Mouse (Mus musculus): ENCODE measurements around the gene Sh3gl1.

DNA sequence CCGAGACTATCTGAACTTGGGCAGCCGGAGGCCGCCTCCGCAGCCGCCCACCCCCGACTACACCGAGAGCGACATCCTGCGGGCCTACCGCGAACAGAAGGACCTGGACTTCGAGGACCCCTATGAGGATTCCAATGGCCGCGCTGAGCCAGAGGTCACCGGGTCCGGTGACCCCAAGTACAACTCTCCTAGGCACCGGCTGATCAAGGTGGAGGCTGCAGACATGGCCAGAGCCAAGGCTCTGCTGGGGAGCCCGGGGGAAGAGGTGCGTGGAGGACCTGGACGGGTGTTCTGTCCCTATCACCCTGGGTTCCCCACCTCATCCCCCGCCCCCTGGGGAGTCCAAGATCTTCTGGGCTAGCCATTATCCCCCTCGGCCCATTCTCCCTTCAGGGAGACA is 65.0 kb downstream of the Sh3gl1 start:
- TF ChIP-seq ZKSCAN1 (IDR thresholded peaks at IDR 0.05; ENCODE audit: borderline replicate concordance, low read depth, low read length) (no peak), POLR2A (IDR thresholded peaks at IDR 0.05; ENCODE audit: low read depth, low read length) (no peak), CHD2 (IDR thresholded peaks at IDR 0.05; ENCODE audit: low read length) (no peak), TBP (conservative IDR thresholded peaks at IDR 0.05; ENCODE audit: low read depth, low read length) (no peak), JUND (conservative IDR thresholded peaks at IDR 0.05; ENCODE audit: low read depth, low read length) (no peak), CTCF (conservative IDR thresholded peaks at IDR 0.05 in 1 of 2, IDR thresholded peaks at IDR 0.05 in 1 of 2; ENCODE audit: low read depth in 2 of 2, low read length in 2 of 2) (no peak), ZMIZ1 (IDR thresholded peaks at IDR 0.05; ENCODE audit: low read depth, low read length) (no peak), MAX (IDR thresholded peaks at IDR 0.05; ENCODE audit: low read length) (no peak)
